Mouse (Mus musculus) CH12.LX (cell line): Measurements from ENCODE around the gene Rab12. TPM values are rescaled to one million over a fixed set of nuclear protein-coding genes. Genes with fewer than 3 reads are reported as not detected.

ENCODE experiments used
- DNase-seq: peaks from one replicate; pipeline ENCODE4 v3.0.0-alpha.2; 2013; ENCODE audit errors: extremely low read depth
- H3K27ac ChIP-seq: 2 replicates; pipeline ENCODE4 v1.5.1; 2012; ENCODE audit warnings: low read depth, mild to moderate bottlenecking, control low read depth, moderate library complexity; ENCODE audit not compliant: insufficient read depth
- H3K27me3 ChIP-seq: replicated peaks from 2 replicates; pipeline ENCODE3; 2012; ENCODE audit warnings: inconsistent platforms
- H3K36me3 ChIP-seq, 2 experiments: replicated peaks in 1 of 2; 2 replicates each; pipeline versions ENCODE3 to v1.6.1; 2012; ENCODE audit warnings: inconsistent platforms in 1 of 2, low read length in 1 of 2, mild to moderate bottlenecking in 1 of 2, mixed read lengths in 1 of 2, moderate library complexity in 1 of 2; ENCODE audit not compliant: control insufficient read depth in 1 of 2, insufficient read depth in 1 of 2
- H3K4me1 ChIP-seq, 2 experiments: 2 replicates each; pipeline ENCODE4 v1.6.1; 2012; ENCODE audit warnings: inconsistent platforms in 1 of 2, moderate library complexity in 1 of 2; ENCODE audit not compliant: insufficient read depth in 2 of 2, control insufficient read depth in 1 of 2
- H3K4me2 ChIP-seq: 2 replicates; pipeline ENCODE4 v1.6.1; 2012; ENCODE audit warnings: low read depth, mild to moderate bottlenecking, control low read depth; ENCODE audit not compliant: poor library complexity, insufficient read depth, severe bottlenecking
- H3K4me3 ChIP-seq, 3 experiments: fragments of 150-350 bp in 1 of 3; sonication (generic) in 1 of 3; replicated peaks in 1 of 3; 2 replicates each; pipeline versions ENCODE3 to v1.5.1; 2011 to 2012; ENCODE audit warnings: low read depth in 2 of 3, low read length in 2 of 3, mild to moderate bottlenecking in 2 of 3, moderate library complexity in 2 of 3, control low read depth in 1 of 3, improper control_type of control experiment in 1 of 3, inconsistent platforms in 1 of 3, mixed read lengths in 1 of 3; ENCODE audit not compliant: poor library complexity in 1 of 3
- H3K79me2 ChIP-seq: replicated peaks from 2 replicates; pipeline ENCODE4 v1.6.1; 2012; ENCODE audit warnings: mild to moderate bottlenecking, moderate library complexity; ENCODE audit not compliant: control insufficient read depth, poor library complexity, insufficient read depth, severe bottlenecking; ENCODE audit errors: extremely low read depth
- H3K9ac ChIP-seq: 2 replicates; pipeline ENCODE4 v1.6.1; 2012; ENCODE audit warnings: low read depth, mild to moderate bottlenecking, control low read depth, moderate library complexity; ENCODE audit not compliant: insufficient read depth
- H3K9me3 ChIP-seq: replicated peaks from 2 replicates; pipeline ENCODE3; 2012; ENCODE audit warnings: low read length, inconsistent platforms, mixed read lengths
- BHLHE40 ChIP-seq: IDR thresholded peaks from 2 replicates; pipeline ENCODE4 v1.6.1; 2011; ENCODE audit warnings: mild to moderate bottlenecking, low read depth, low read length, improper control_type of control experiment
- CHD1 ChIP-seq: IDR thresholded peaks from 2 replicates; pipeline ENCODE4 v1.6.1; 2012; ENCODE audit warnings: low read depth, low read length, improper control_type of control experiment, inconsistent platforms
- CTCF ChIP-seq, 2 experiments: IDR thresholded peaks in 1 of 2; conservative IDR thresholded peaks in 1 of 2; 2 replicates each; pipeline ENCODE4 v1.5.1; 2011 to 2012; ENCODE audit warnings: low read depth in 2 of 2, low read length in 2 of 2, improper control_type of control experiment in 1 of 2, inconsistent platforms in 1 of 2, mild to moderate bottlenecking in 1 of 2, moderate library complexity in 1 of 2
- EP300 ChIP-seq: IDR thresholded peaks from 2 replicates; pipeline ENCODE4 v1.6.1; 2011; ENCODE audit warnings: low read length, improper control_type of control experiment
- GABPA ChIP-seq: IDR thresholded peaks from 2 replicates; pipeline ENCODE4 v1.6.1; 2012; ENCODE audit warnings: low read depth, low read length, improper control_type of control experiment, inconsistent platforms; ENCODE audit not compliant: insufficient replicate concordance
- HCFC1 ChIP-seq: IDR thresholded peaks from 2 replicates; pipeline ENCODE4 v1.6.1; 2012; ENCODE audit warnings: low read depth, mild to moderate bottlenecking, inconsistent platforms, low read length, improper control_type of control experiment
- JUN ChIP-seq: IDR thresholded peaks from 2 replicates; pipeline ENCODE4 v1.6.1; 2011; ENCODE audit warnings: low read depth, mild to moderate bottlenecking, low read length, improper control_type of control experiment, moderate library complexity; ENCODE audit not compliant: insufficient read depth
- KAT2A ChIP-seq: IDR thresholded peaks from 2 replicates; pipeline ENCODE4 v1.6.1; 2012; ENCODE audit warnings: low read length, improper control_type of control experiment, inconsistent platforms; ENCODE audit not compliant: insufficient replicate concordance
- MAFK ChIP-seq: IDR thresholded peaks from 2 replicates; pipeline ENCODE4 v1.6.1; 2011; ENCODE audit warnings: low read length, improper control_type of control experiment; ENCODE audit not compliant: insufficient replicate concordance
- MAZ ChIP-seq: IDR thresholded peaks from 2 replicates; pipeline ENCODE4 v1.6.1; 2012; ENCODE audit warnings: low read depth, mild to moderate bottlenecking, inconsistent platforms, low read length, improper control_type of control experiment, moderate library complexity
- MEF2A ChIP-seq: IDR thresholded peaks from 2 replicates; pipeline ENCODE4 v1.6.1; 2014; ENCODE audit warnings: low read depth, mild to moderate bottlenecking, inconsistent platforms, low read length, improper control_type of control experiment, borderline replicate concordance
- MXI1 ChIP-seq: IDR thresholded peaks from 2 replicates; pipeline ENCODE4 v1.6.1; 2011; ENCODE audit warnings: mild to moderate bottlenecking, low read depth, low read length, improper control_type of control experiment
- NRF1 ChIP-seq: IDR thresholded peaks from 2 replicates; pipeline ENCODE4 v1.6.1; 2014; ENCODE audit warnings: low read depth, mild to moderate bottlenecking, inconsistent platforms, low read length, improper control_type of control experiment, moderate library complexity
- PAX5 ChIP-seq: IDR thresholded peaks from 2 replicates; pipeline ENCODE4 v1.6.1; 2012; ENCODE audit warnings: low read length, inconsistent platforms, mixed read lengths
- POLR2A ChIP-seq: IDR thresholded peaks from 2 replicates; pipeline ENCODE4 v1.6.1; 2011; ENCODE audit warnings: low read depth, mild to moderate bottlenecking, improper control_type of control experiment, low read length
- POLR2AphosphoS2 ChIP-seq: IDR thresholded peaks from 2 replicates; pipeline ENCODE4 v1.6.1; 2011; ENCODE audit warnings: low read depth, low read length, improper control_type of control experiment
- RCOR1 ChIP-seq: conservative IDR thresholded peaks from 2 replicates; pipeline ENCODE4 v1.6.1; 2012; ENCODE audit warnings: low read depth, mild to moderate bottlenecking, inconsistent platforms, low read length, improper control_type of control experiment
- SIN3A ChIP-seq: IDR thresholded peaks from 2 replicates; pipeline ENCODE4 v1.6.1; 2012; ENCODE audit warnings: low read length, improper control_type of control experiment, inconsistent platforms
- TCF12 ChIP-seq: IDR thresholded peaks from 2 replicates; pipeline ENCODE4 v1.6.1; 2014; ENCODE audit warnings: low read depth, mild to moderate bottlenecking, inconsistent platforms, low read length, improper control_type of control experiment
- UBTF ChIP-seq: IDR thresholded peaks from 2 replicates; pipeline ENCODE4 v1.6.1; 2012; ENCODE audit warnings: low read depth, mild to moderate bottlenecking, inconsistent platforms, low read length, improper control_type of control experiment, moderate library complexity
- ZMIZ1 ChIP-seq: IDR thresholded peaks from 2 replicates; pipeline ENCODE4 v1.6.1; 2012; ENCODE audit warnings: low read depth, mild to moderate bottlenecking, inconsistent platforms, low read length, improper control_type of control experiment
- ZNF384 ChIP-seq: IDR thresholded peaks from 2 replicates; pipeline ENCODE4 v1.6.1; 2012; ENCODE audit warnings: low read depth, low read length, improper control_type of control experiment, inconsistent platforms
- dilution Hi-C: fragments of 300-500 bp; cut with MboI; formaldehyde crosslinking; loops from 2 replicates; pipeline ENCODE4 v1.14.3; 2020; ENCODE audit warnings: low sequenced_read_pairs; ENCODE audit not compliant: extremely low pct_unique_long_range_greater_than_20kb, extremely low pct_ligation_motif_present
- in situ Hi-C: fragments of 300-500 bp; cut with MboI; formaldehyde crosslinking; loops from 3 replicates; pipeline ENCODE4 v1.14.3; 2019; ENCODE audit warnings: low sequenced_read_pairs, low pct_ligation_motif_present, low pct_unique_long_range_greater_than_20kb, mixed read lengths
- polyA plus RNA-seq: library from polyadenylated mRNA; unstranded; fragments of >175 nt; gene quantifications from 2 replicates; pipeline ENCODE4 v1.2.1, GENCODE M21; 2012; ENCODE audit warnings: low read depth; ENCODE audit not compliant: insufficient read length
- total RNA-seq, 2 experiments: library from RNA; depleted of rRNA; stranded (reverse); fragments of 300-350 nt in 1 of 2; fragments of >200 nt in 1 of 2; gene quantifications; 2 replicates each; pipeline ENCODE4 v1.2.3; 2012 to 2014

The Rab12 gene
- total and polyA plus RNA-seq, 3 experiments: 8.4 to 17.1 (median 13.5) TPM

DNA sequence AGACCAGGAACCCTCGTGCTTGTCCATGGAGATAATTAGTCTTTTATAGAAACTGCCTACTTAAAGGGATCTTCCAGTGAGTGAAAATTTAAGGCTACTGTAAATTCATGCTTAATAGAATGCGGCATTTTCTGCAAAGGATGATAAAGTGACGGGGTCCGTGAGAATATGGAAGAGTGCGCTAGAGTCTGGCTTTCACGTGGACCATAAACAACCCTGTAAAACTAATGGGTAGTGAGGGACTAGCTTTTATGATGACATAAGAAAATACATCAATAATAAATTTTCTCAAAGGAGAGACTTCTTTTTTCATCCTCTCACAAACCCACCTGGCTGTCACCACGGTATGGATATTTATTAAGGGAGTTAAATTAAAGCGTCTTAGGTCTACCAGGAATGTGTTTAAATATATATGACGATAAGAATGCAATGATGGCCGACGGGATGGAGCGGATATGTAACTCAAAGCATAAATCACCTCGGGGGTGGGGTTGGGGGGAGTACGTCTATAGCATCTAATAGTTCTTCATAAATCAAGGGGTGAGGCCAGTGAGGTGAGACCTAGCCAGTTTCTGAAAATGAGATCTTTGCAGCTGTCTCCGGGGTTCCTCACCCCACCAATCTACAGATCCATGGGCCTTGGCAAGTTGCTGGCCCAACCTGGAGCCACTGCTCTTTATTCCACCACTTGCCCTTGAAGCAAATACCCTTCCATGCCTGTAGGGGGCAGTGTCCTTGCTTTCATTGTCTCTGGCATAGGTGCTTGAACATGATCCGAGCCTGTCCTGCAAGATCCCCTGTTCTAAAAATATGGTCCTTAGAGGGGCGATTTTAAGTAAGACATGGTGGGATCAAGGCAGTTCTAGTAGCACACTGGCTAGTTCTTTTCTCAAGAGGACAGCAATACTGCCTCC is 39.1 kb upstream of the Rab12 start:
- Histone ChIP-seq H3K27ac (no peak overlapping the region), H3K79me2 (no peaks in the 10 kb centered on the region), H3K9ac (no peak overlapping the region), H3K27me3 (no peaks in the 10 kb centered on the region), H3K4me1 (no peaks in the 10 kb centered on the region), H3K4me2 (no peak overlapping the region), H3K36me3 (no peaks in the 10 kb centered on the region), H3K9me3 (peaks cover 78% of the 10 kb centered on the region), H3K4me3 (no peak overlapping the region)
- TF ChIP-seq EP300 (no peak), PAX5 (no peak), NRF1 (no peak), MEF2A (no peak)
- dilution Hi-C loops (no loop called here), in situ Hi-C loops (no loop called here)
- no peak for DNase-seq

DNA sequence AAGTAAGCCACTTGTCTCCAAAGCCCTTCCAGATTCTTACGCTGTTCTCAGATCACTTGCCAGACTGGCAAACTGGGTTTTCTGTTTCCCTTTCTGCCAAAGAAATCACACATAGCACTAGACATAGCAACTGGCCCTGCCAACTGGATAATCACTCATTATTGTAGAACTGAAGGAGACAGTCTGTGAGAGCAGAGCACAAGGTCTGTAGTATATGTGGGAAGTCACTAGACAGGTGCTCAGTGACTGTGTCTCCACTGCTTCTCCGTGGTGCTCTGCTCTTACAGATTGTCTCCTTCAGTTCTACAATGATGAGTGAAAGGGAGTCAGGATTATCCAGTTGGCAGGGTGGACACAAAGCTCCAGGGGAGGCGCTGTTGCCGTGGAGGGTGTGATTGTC is 33.2 kb upstream of the Rab12 start:
- Histone ChIP-seq H3K4me1 (no peaks in the 10 kb centered on the region), H3K4me2 (no peak overlapping the region), H3K36me3 (no peaks in the 10 kb centered on the region), H3K9ac (no peak overlapping the region)
- DNase-seq: no peak
- TF ChIP-seq POLR2AphosphoS2 (no peak), UBTF (no peak), KAT2A (no peak), MAFK (no peak), SIN3A (no peak), JUN (no peak), TCF12 (no peak), BHLHE40 (no peak)
- TF ChIP-seq, all 38 proteins: peak for 0
- dilution Hi-C loops (no loop called here), in situ Hi-C loops (no loop called here)
- no peaks in the 10 kb centered on the region for H3K27me3 ChIP-seq
- no peak overlapping the region for H3K27ac ChIP-seq
- peaks cover 76% of the 10 kb centered on the region for H3K9me3 ChIP-seq
- no peaks in the 10 kb centered on the region for H3K79me2 ChIP-seq
- no peak overlapping the region for H3K4me3 ChIP-seq

DNA sequence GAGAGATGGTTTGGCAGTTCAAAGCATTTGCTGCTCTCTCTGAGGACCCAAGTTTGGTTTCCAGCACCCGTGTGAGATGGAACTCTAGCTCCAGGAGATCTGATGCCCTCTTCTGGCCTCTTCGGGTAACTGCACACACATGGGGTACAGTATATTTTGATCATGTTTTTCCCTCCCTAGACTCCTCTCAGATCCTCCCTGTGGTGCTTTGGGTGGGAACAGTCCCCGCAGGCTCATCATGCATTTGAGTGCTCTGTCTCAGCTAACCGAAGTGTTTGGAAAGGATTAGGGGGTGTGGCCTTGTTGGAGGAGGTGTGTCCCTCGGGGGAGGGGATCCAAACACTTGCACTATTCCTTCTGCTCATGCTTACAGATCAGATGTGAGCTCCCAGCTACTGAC is 31.0 kb upstream of the Rab12 start:
- Histone ChIP-seq H3K4me1 (no peaks in the 10 kb centered on the region), H3K27ac (no peak overlapping the region), H3K36me3 (no peaks in the 10 kb centered on the region), H3K4me3 (no peak overlapping the region), H3K9me3 (peaks cover 70% of the 10 kb centered on the region), H3K79me2 (no peaks in the 10 kb centered on the region), H3K4me2 (no peak overlapping the region), H3K27me3 (no peaks in the 10 kb centered on the region), H3K9ac (no peak overlapping the region)
- DNase-seq: no peak
- dilution Hi-C loops (no loop called here), in situ Hi-C loops (no loop called here)
- no peak for TF ChIP-seq CTCF (conservative IDR thresholded peaks at IDR 0.05 in 1 of 2, IDR thresholded peaks at IDR 0.05 in 1 of 2; ENCODE audit: low read depth in 2 of 2, low read length in 2 of 2)
- no peak for TF ChIP-seq GABPA
- TF ChIP-seq ZNF384: no peak
- TF ChIP-seq MAZ: no peak
- TF ChIP-seq TCF12: no peak
- no peak for TF ChIP-seq MAFK
- TF ChIP-seq ZMIZ1: no peak
- no peak for TF ChIP-seq NRF1
- no peak for TF ChIP-seq JUN
- TF ChIP-seq EP300: no peak
- no peak for TF ChIP-seq HCFC1
- no peak for TF ChIP-seq POLR2A
- TF ChIP-seq CHD1: no peak
- TF ChIP-seq MXI1: no peak
- TF ChIP-seq POLR2AphosphoS2: no peak
- no peak for TF ChIP-seq RCOR1
